Mouse (Mus musculus): ENCODE results near the gene Nap1l2.

The Nap1l2 gene

DNA sequence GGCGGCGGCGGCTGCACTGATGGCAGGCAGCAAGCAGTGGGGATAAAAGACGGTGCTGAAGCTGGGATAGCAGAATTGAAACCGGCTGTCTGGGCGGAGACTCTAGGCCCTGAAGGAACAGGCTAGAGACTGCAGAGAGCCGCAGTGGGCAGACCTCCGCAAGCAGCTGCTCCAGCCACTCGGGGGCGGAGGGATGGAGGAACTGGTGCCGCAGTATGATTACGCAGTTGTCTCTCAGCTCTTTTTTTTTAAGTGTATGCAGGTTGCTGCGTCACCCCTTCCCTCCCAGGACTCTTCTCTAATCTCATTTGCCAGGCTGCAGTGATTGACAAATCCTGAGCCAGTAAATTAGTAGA lies at the start of gene Nap1l2:
Gene Nap1l2, minus strand, starts transcription at position 210 of the 356 bp plus-strand sequence.
- peak; percentile 93 for DNase-seq

DNA sequence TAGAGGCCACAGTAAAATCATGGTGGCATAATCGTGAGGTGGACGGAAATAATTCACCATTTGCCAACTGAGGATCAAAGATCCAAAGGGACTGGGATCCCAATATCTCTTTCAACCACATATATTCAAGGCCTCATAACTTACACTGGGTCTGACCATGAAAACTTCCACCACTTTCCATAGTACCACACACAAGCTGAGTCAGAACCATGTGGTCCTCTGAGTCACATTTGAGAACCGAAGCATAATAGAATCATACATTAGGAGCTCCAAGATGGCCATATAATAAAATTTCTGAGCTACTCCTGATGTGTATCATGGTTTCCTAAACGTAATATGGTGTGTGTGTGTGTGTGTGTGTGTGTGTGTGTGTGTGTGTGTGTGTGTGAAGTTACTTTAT lies 28.8 kb upstream of the Nap1l2 start:
- DNase-seq = no peak

DNA sequence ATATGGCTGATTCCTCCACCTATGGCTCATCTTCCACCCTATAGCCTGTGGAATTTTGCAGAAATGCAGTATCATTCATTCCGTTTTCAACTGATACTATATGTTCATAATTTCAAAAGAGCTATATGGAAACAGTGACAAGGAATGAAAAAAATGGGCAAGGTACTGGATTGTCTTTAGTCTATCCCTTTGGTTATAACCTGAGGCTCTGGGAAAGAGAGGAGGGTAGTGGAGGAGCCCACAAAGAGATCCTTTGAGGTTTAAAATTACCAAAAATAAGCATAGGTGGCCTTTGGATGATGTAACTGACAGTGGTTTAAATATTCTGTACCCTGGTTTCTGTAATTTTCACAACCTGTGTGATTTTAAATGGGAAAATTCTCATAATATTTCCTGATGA lies 389 bp upstream of the Nap1l2 start:
- DNase-seq = no peak

DNA sequence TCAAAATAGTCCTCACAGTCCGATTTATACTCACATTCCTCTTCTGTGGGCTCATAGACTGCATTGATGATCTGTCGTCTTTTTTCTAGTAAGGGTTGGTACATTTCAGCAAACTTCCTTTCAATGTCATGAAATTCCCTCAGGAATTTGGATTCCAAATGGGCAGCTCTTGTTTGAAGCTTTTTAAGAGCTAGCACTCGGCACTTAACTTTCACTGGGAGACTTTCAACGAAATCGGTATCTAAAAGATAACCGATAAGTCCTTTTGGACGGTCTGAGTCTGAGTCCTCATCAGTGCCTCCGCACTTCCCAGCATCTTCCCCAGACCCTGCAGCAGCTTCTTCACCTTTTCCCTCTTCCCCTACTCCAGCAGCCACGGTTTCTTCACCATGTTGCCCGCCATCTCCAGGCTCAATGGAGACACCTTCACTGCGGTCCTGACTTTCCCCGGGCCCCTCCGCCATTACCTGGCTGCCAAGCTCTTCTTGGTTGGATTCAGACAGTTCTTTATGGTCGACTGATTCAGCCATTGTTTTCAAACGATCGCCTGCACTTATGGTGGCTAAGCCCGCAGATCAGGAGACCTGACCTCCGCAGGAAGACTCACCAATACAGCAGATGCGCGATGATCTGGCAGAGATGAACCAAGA lies 534 bp downstream of the Nap1l2 start:
- DNase-seq = no peak

DNA sequence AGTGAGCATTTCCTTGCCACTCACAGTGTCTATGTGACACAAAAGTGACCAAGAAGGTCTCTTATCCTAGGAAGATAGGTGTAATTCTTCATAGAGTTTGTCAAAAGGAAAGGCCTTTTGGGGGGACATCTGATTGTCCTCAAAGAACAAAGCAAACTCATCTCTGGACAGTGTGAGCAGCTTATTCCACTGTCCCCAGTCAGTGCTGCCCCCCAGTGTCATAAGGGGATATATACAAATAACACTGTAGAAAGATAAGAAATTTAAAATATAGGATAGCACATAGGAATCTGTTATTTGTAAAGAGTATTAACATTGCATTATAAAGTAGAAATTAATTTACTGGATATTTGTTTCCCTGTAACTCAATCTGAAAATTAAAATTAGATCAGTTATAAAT lies 2.9 kb downstream of the Nap1l2 start:
- no peak for DNase-seq

DNA sequence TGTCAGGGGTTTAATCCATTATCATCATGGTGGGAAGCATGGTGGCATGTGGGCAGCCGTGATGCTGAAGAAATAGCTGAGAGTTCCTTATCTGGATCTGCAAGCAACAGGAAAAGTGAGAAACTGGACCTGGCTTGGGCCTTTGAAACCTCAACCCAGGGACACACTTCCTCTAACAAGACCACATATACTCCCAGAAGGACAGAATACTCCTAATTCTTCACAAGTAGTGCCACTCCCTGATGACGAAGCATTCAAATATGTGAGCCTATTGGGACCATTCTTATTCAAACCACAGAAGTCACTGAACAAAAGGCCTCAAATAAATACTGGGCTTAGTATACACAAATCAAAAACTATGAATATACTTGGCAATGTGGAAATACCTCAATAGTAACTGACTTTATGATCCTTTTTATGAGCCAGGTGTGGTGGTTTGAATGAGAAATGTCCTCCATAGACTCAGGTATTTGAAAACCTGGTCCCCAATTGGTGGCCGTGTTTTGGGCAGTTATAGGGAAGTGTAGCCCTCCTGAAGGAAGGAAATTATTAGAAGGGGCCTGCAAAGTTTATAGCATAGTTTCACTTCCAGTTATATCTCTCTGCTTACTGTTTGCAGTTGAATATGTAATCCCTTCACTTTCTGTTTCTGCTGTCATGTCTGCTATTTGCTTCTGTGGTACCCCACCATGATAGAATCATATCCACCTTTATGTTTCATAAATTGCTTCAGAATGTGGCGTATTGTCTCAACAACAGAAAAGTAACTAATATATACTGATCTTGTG lies 6.5 kb downstream of the Nap1l2 start:
- no peak for DNase-seq

DNA sequence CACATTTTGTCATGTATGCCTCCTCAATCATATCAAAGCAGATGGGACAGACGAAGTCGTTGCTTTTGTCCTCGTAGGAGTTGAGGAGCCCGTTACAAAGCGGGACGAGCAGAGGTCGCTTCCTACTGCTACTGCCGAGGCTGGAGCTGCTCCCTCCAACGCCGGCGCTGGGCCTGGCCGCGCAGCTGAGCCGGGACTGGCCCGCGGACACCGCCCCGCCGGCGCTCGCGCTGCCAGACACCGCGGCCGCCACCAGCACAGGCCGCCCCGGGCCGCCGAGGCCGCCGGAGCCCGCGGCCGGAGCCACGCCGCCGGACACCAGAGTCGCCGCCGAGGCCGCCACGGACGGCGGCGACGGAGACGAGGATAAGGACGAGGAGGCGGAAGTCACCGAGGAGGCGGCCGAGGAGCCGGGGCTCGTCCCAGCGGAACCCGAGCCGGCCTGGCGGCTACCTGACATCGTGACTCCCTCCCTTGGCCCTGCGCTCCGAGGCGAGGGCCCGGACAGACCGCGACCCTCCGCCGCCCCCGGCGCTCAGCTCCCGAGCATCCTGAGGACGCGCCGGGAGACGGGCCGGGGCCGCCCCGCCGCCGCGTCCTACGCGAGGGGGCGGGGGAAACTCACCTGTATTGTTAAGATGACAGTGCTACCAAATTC lies 21.4 kb downstream of the Nap1l2 start:
- peak; percentile 6 for DNase-seq

DNA sequence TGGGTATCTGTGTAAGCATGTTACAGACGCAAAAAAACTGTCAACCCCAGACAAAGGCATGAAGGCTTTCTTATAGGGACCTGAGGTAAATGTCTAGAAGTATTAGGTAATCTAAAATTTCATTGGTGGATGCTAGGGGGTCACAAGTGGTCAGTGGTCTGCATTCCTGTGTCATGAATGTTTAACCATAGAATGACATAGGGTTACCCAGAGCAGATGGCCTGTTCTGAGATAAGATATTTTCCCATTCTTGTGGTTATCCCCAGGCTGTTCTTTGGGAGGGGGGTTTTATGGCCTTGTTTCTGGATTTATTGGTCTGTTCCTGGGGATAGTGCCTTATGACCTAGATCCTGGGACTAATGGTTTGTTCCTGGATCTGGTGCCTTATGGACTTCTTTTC lies 30.3 kb downstream of the Nap1l2 start:
- DNase-seq = no peak

DNA sequence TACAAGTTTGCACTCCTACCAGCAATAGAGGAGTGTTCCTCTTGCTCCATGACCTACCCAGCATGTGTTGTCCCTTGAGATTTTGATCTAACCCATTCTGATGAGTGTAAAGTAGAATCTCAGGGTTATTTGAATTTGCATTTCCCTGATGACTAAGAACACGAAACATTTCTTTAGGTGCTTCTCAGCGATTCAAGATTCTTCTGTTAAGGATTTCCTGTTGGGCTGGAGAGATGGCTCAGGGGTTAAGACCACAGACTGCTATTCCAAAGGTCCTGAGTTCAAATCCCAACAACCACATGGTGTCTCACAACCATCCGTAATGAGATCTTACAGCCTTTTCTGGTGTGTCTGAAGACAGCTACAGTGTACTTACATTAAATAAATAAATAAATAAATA lies 47.9 kb downstream of the Nap1l2 start:
- DNase-seq = no peak
